Mouse (Mus musculus): ENCODE measurements at regions not wholly inside any gene's neighbourhood (a gene's known extent, or its start where the extent isn't known, plus 50 kb on each side); places are given as distances from the start of the nearest gene placed in this dataset.
A peak's percentile ranks its signal among the peaks of the same experiment; 100 is the strongest.

- no peak for DNase-seq (ENCODE audit: low read depth, low spot score)
These were observed 690.5 kb downstream of the Gbe1 start for GRCm38 (mm10) chr16:71004211-71004610.

GRCm38 (mm10) chr16:71043381-71043780, 729.6 kb downstream of the Gbe1 start:
- DNase-seq (ENCODE audit: low read depth, low spot score), result no peak

GRCm38 (mm10) chr16:71054258-71054657, 740.5 kb downstream of the Gbe1 start:
- DNase-seq (ENCODE audit: low read depth, low spot score), result no peak

GRCm38 (mm10) chr16:71062754-71063153, 749.0 kb downstream of the Gbe1 start:
- DNase-seq (ENCODE audit: low read depth, low spot score), result no peak

- no peak for DNase-seq (ENCODE audit: low read depth, low spot score)
These were observed 749.7 kb downstream of the Gbe1 start for GRCm38 (mm10) chr16:71063361-71063932.

GRCm38 (mm10) chr16:71070186-71070585, 756.4 kb downstream of the Gbe1 start:
- DNase-seq (ENCODE audit: low read depth, low spot score), result no peak

- DNase-seq (ENCODE audit: low read depth, low spot score), result no peak
These were observed 789.1 kb downstream of the Gbe1 start for GRCm38 (mm10) chr16:71102829-71103228.

- DNase-seq (ENCODE audit: low read depth, low spot score), result no peak
These were observed 795.2 kb downstream of the Gbe1 start for GRCm38 (mm10) chr16:71108979-71109378.

GRCm38 (mm10) chr16:71114301-71114700, 800.6 kb downstream of the Gbe1 start:
- DNase-seq (ENCODE audit: low read depth, low spot score), result peak; percentile 72

- DNase-seq (ENCODE audit: low read depth, low spot score), result peak; percentile 66
These were observed 807.0 kb downstream of the Gbe1 start for GRCm38 (mm10) chr16:71120706-71121105.

- DNase-seq (ENCODE audit: low read depth, low spot score), result no peak
These were observed 809.9 kb downstream of the Gbe1 start for GRCm38 (mm10) chr16:71123616-71124015.

GRCm38 (mm10) chr16:71132826-71133225, 819.1 kb downstream of the Gbe1 start:
- DNase-seq (ENCODE audit: low read depth, low spot score), result no peak

- DNase-seq (ENCODE audit: low read depth, low spot score), result no peak
These were observed 824.9 kb downstream of the Gbe1 start for GRCm38 (mm10) chr16:71138668-71139067.
